Mouse (Mus musculus) kidney, adult 18-20 months (tissue): ENCODE measurements around the gene Fam219b.
A peak's percentile ranks its signal among the peaks of the same experiment; 100 is the strongest.

Experiments used
- DNase-seq: peaks from one replicate; pipeline ENCODE4 v3.0.0; 2021

Fam219b gene

DNA sequence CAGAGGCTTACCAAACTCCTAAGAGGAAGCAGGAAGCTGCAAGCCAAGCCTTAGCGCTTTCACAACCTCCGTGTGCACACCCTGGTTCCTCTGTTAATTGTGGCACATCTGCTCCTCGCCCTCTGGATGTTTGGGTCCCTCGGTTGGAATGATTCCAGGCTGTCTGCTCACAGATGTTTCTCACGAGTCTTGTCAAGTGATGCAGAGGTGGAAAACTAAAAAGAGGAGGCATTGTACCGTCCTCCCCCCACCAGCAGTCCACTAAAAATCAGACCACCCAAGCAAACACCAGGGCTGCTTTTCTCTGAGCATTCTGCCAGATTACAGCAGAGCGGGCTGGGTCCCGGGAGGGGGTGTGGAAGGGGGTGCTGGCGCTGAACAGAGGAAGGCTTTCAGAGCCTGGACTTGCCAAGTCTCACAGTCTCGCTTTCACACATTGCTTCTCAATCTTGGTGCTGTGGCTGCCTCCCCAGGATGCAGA is 28.5 kb downstream of the Fam219b start:
- peak; percentile 33 for DNase-seq

DNA sequence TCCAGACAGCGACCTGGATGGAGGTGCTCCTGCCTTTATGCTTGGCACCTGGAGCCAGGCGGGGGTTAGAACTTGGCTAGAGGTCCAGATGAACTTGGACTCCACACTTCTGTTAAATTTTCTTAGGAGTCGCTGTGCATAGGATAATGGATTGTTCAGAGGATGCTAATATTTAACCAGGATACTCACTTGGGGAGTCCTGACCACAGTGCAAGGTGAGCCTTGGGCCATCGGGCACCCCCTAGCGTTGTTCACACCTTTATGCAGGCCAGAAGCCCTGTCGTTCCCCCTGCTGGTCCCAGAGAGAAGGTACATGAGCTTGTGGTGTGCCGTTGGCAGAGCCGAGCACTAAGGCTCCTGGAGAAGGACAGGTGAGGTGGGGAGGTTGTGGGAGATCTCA is 29.5 kb downstream of the Fam219b start:
- DNase-seq: peak; percentile 73

DNA sequence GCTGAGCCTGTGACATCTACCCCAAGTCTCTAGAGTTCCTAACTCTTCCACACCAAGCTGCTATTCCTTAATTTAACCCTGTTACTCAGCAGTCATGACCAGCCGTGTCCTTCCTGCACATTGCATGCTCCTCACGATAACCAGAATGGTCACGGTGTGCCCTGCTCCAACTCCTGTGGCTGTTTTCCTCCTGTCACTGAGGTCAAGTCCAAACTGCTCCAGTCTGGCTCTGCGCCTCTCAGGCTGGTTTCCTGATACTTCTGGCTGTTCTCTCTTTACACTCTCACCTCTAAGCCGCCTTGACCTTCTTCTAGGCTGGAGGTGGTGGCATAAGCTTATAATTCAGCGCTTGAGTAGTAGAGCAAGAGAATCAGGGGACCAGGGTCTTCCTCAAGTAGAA is 31.2 kb downstream of the Fam219b start:
- DNase-seq: peak; percentile 55

DNA sequence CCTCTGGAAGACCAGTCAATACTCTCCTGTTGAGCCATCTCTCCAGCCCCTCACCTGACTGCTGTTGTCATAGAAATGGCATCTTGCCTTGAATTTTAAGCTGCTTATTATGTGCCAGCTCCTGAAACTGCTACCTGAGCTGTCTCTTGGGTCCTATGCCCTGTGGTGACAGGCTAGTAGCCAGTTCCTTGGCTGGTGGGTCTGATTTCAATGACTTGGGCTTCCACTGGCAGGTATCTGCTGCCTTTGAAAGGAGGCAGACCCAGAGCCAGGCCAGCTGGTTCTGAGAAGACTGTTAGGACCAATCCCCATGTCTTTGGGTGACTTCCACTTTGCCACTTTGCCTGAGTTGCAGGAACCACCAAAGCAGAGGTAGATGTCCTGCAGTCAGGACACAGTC is 37.1 kb downstream of the Fam219b start:
- no peak for DNase-seq

DNA sequence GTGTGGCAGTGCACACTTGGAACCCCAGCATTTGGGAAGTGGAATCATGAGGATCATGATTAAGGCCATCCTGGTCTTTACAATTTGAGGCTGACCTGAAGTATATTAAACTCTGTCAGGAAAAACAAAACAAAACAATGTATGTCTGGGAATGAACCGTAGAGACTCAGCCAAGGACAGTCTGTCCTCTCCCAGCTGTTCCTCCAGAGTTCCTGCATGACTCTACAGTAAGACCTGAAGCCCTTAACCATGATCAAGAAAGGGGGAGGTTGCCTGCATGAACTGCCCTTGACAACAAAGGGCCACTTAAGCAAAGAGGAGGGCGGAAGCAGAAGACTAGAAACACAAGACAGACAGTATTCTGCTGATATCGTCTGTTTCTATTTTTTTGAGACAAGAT is 38.2 kb downstream of the Fam219b start:
- no peak for DNase-seq

DNA sequence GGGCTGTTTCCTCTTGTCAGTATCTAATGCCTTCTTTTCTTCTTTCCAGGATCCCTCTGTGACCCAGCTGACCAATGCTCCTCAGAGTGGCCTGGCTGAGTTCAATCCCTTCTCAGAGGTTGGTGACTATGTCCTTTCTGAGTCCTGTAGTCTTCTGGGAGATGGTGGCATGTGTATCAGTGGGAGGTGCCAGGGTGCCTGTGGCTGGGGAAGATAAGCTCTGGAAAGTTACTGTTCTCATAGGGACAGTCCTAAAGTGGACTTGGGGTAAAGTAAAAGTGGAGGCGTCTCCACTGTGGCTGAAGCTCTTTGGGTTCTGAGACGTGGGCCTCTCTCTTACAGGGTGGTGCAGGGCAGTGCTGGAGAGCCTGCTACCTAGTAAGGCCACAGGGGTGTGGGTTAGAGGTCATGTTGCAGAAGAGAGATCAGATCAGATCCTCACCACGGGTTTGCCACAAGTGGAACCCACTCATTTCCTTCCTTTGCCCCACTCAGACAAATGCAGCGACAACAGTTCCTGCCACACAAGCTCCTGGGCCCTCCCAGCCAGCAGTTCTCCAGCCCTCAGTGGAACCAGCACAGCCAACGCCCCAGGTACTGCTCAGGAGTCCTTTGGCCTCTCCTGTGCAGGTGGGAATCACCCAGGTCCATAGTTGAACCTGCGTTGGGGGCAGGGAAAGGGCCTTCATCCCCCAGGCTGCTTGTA is 40.0 kb downstream of the Fam219b start:
- DNase-seq: no peak

DNA sequence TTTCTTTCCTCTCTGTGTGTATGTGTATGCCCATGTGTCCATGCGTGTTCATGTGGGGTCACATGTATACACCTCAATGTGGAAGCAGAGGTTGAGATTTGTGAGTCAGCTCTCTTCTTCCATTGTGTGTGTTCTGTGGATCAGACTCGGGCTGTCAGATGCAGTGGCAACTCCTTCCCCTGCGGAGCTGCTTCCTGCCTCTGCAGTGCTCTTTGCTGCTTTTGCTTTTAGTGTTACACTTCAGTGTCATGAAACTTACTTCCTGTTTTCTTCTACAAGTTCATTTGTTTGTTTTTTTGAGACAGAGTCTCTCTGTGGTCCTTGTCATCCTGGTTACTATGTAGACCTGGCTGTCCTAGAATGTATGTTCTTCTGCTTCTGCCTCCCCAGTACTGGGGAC is 47.7 kb downstream of the Fam219b start:
- DNase-seq: no peak

DNA sequence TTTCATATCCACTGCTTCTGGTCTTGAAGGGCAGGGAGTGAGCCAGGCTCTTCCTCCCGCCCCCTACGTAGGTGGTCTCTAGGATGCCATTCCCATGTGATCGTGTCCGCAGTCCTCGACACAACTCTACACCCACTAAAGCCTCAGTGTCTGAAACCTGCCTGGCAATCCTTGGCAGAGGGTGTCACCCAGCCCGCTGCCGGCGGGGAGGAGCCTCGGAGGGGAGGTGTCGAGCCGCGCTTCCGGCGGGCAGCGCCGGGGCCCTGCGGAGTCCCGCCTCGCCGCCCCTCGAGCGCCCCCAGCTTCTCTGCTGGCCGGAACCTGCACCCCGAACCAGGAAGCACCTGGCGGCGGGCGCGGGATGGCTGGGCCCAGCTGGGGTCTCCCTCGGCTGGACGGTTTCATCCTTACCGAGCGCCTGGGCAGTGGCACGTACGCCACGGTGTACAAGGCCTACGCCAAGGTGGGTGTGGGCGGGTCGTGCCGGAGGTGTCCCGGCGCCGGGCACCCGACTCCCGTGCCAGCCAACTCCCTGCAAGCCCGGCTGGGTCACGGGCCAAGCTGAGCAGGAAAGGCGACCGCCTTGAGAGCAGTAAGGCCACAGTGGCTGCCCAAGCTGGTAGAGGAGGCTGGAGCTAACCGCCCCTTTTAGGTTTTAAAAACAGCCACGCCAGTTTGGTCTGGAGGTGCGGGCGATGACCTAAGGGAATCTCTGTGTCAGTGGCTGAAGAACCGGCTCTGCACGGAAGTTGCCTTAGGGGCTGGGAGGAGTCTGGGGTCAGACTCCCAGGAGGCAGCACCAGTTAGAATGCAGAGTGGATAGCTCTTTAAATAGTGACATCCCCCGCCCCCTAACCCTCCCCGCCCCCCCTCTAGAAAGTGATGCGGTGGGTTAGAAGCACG is 52.1 kb downstream of the Fam219b start, which contains the start of gene Ulk3:
Gene Ulk3 (plus strand): TSS at position 229 of the 903 bp plus-strand sequence.
- peak; percentile 89 for DNase-seq

DNA sequence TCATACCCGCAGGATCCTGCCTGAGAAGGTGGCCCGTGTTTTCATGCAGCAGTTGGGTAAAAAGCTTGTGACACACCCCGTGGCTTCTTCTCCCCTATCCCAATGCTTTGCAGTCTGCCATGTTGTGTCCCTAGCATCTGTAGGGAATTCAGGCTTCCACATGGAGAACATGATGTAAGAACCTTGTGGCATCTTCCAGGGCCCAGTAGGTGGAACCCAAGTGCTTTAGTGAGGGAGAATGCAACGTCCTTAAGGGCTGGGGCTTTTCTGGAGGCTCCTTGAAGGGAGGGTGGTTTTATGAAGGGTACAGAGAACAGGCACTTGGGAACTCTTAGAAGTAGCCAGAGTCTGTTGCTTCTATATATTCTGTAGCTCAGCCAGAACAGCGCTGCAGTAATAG is 53.4 kb downstream of the Fam219b start:
- DNase-seq: no peak
